Mouse (Mus musculus) liver, adult 2 months (tissue): ENCODE data around the gene Nfia. TPM values are rescaled to one million over a fixed set of nuclear protein-coding genes. Genes with fewer than 3 reads are reported as not detected.

ENCODE experiments used
- DNase-seq: peaks from one replicate; pipeline ENCODE4 v3.0.0-alpha.2; 2011; ENCODE audit warnings: low read depth, low spot score; ENCODE audit errors: extremely low read depth
- H3K27ac ChIP-seq: fragments of 200-500 bp; replicated peaks from 2 replicates; pipeline ENCODE4 v1.5.1; 2012; ENCODE audit warnings: low read depth, mild to moderate bottlenecking, control low read depth, inconsistent platforms, low read length; ENCODE audit not compliant: insufficient read depth
- H3K27me3 ChIP-seq: fragments of 200-500 bp; 2 replicates; pipeline ENCODE4 v1.6.1; 2012; ENCODE audit warnings: mild to moderate bottlenecking, moderate library complexity, low read length, inconsistent platforms; ENCODE audit not compliant: control insufficient read depth, insufficient read depth
- H3K36me3 ChIP-seq: fragments of 200-500 bp; 2 replicates; pipeline ENCODE4 v1.6.1; 2012; ENCODE audit warnings: low read length, inconsistent platforms; ENCODE audit not compliant: control insufficient read depth, insufficient read depth
- H3K4me1 ChIP-seq: fragments of 200-500 bp; 2 replicates; pipeline ENCODE4 v1.6.1; 2011; ENCODE audit warnings: low read length; ENCODE audit not compliant: control insufficient read depth, insufficient read depth
- H3K4me3 ChIP-seq: fragments of 200-500 bp; 2 replicates; pipeline ENCODE4 v1.5.1; 2011; ENCODE audit warnings: low read depth, mild to moderate bottlenecking, control low read depth, low read length, moderate library complexity; ENCODE audit not compliant: insufficient read depth
- H3K79me2 ChIP-seq: fragments of 200-500 bp; 2 replicates; pipeline ENCODE4 v1.6.1; 2012; ENCODE audit warnings: inconsistent platforms, mild to moderate bottlenecking, low read length, moderate library complexity; ENCODE audit not compliant: control insufficient read depth, insufficient read depth
- H3K9ac ChIP-seq: fragments of 200-500 bp; 2 replicates; pipeline ENCODE4 v1.6.1; 2012; ENCODE audit warnings: low read depth, mild to moderate bottlenecking, control low read depth, inconsistent platforms, low read length
- CTCF ChIP-seq: fragments of 200-500 bp; IDR thresholded peaks from 2 replicates; pipeline ENCODE4 v1.5.1; 2011; ENCODE audit warnings: low read depth, low read length, control low read depth
- POLR2A ChIP-seq: fragments of 200-500 bp; IDR thresholded peaks from 2 replicates; pipeline ENCODE4 v1.6.1; 2011; ENCODE audit warnings: low read length, control low read depth; ENCODE audit not compliant: insufficient read depth; ENCODE audit errors: extremely low read depth
- WGBS: fragments of 180-500 bp; shearing (Covaris S2); methylation state at CpG from one replicate; pipeline ENCODE4 v1.1.7; 2018; 5-methylcytosine and 5-hydroxymethylcytosine counted together
- polyA plus RNA-seq: library from polyadenylated mRNA; depleted of rRNA; stranded (reverse); fragments of >200 nt; gene quantifications from 2 replicates; pipeline ENCODE4 v1.2.3, GENCODE M21; 2012
- total RNA-seq: library from RNA; depleted of rRNA; stranded (reverse); fragments of >200 nt; gene quantifications from 2 replicates; pipeline ENCODE4 v1.2.3, GENCODE M21; 2014

Nfia gene
- total and polyA plus RNA-seq, 2 experiments = 12.5 to 32.2 TPM

GRCm38 (mm10) chr4:98085060-98085459 lies 312.5 kb downstream of the Nfia start:
- no peak for DNase-seq
- Histone ChIP-seq H3K9ac (no peak overlapping the region), H3K27me3 (no peaks in the 10 kb centered on the region), H3K4me1 (peaks cover 2% of the 10 kb centered on the region; the same call in 1 of the 2 replicates), H3K4me3 (no peak overlapping the region), H3K36me3 (peaks cover 12% of the 10 kb centered on the region), H3K79me2 (no peaks in the 10 kb centered on the region), H3K27ac (no peak overlapping the region)
- 95% methylated on average over 6 of the region's 6 CpGs for WGBS
- TF ChIP-seq CTCF = no peak
- no peak for TF ChIP-seq POLR2A

GRCm38 (mm10) chr4:98086976-98087375 lies 314.4 kb downstream of the Nfia start:
- H3K36me3 ChIP-seq = peaks cover 10% of the 10 kb centered on the region
- H3K4me3 ChIP-seq = no peak overlapping the region
- no peak overlapping the region for H3K27ac ChIP-seq
- TF ChIP-seq POLR2A (no peak), CTCF (no peak)
- H3K79me2 ChIP-seq = no peaks in the 10 kb centered on the region
- no peak overlapping the region for H3K9ac ChIP-seq
- no peak for DNase-seq
- H3K4me1 ChIP-seq = peaks cover 4% of the 10 kb centered on the region; the same call in 1 of the 2 replicates
- 73% methylated on average over 4 of the region's 4 CpGs for WGBS
- no peaks in the 10 kb centered on the region for H3K27me3 ChIP-seq

- TF ChIP-seq CTCF (no peak), POLR2A (no peak)
- Histone ChIP-seq H3K27me3 (no peaks in the 10 kb centered on the region), H3K4me3 (no peak overlapping the region), H3K79me2 (no peaks in the 10 kb centered on the region), H3K27ac (0 out of 2 replicates have a peak overlapping the region, but pooled peaks have one; percentile 16), H3K9ac (no peak overlapping the region), H3K4me1 (peaks cover 4% of the 10 kb centered on the region; the same call in 1 of the 2 replicates), H3K36me3 (no peaks in the 10 kb centered on the region; the same call in 1 of the 2 replicates)
- DNase-seq = no peak
- 68% methylated on average over 6 of the region's 6 CpGs for WGBS
Observed at GRCm38 (mm10) chr4:98089985-98090384, 317.5 kb downstream of the Nfia start.

- no peaks in the 10 kb centered on the region for H3K79me2 ChIP-seq
- WGBS = 67% methylated on average over 3 of the region's 3 CpGs
Observed at GRCm38 (mm10) chr4:98090586-98090985, 318.1 kb downstream of the Nfia start.

GRCm38 (mm10) chr4:98091368-98091827 lies 318.9 kb downstream of the Nfia start:
- no peak overlapping the region for H3K4me3 ChIP-seq
- no peak overlapping the region for H3K9ac ChIP-seq
- 53% methylated on average over 4 of the region's 4 CpGs for WGBS
- peak; percentile 36 for DNase-seq
- H3K27ac ChIP-seq = peak overlapping the region; percentile 69
- H3K4me1 ChIP-seq = peaks cover 4% of the 10 kb centered on the region; the same call in 1 of the 2 replicates
- H3K79me2 ChIP-seq = no peaks in the 10 kb centered on the region
- H3K27me3 ChIP-seq = no peaks in the 10 kb centered on the region
- H3K36me3 ChIP-seq = no peaks in the 10 kb centered on the region; the same call in 1 of the 2 replicates
- TF ChIP-seq CTCF (no peak), POLR2A (no peak)

More at GRCm38 (mm10) chr4:98090586-98090985, 318.1 kb downstream of the Nfia start:
- H3K27ac ChIP-seq = 0 out of 2 replicates have a peak overlapping the region, but pooled peaks have one; percentile 23
- H3K27me3 ChIP-seq = no peaks in the 10 kb centered on the region
- peaks cover 4% of the 10 kb centered on the region; the same call in 1 of the 2 replicates for H3K4me1 ChIP-seq
- no peak overlapping the region for H3K9ac ChIP-seq
- DNase-seq = no peak
- no peak for TF ChIP-seq POLR2A
- no peak for TF ChIP-seq CTCF
- no peaks in the 10 kb centered on the region; the same call in 1 of the 2 replicates for H3K36me3 ChIP-seq
- H3K4me3 ChIP-seq = no peak overlapping the region

- Histone ChIP-seq H3K9ac (no peak overlapping the region), H3K36me3 (no peaks in the 10 kb centered on the region), H3K79me2 (no peaks in the 10 kb centered on the region), H3K27ac (peak overlapping the region; percentile 69), H3K4me1 (peaks cover 4% of the 10 kb centered on the region; the same call in 1 of the 2 replicates), H3K27me3 (no peaks in the 10 kb centered on the region), H3K4me3 (no peak overlapping the region)
- TF ChIP-seq POLR2A = no peak
- TF ChIP-seq CTCF = no peak
- DNase-seq = no peak
- 76% methylated on average over 5 of the region's 5 CpGs for WGBS
Observed at GRCm38 (mm10) chr4:98091901-98092472, 319.5 kb downstream of the Nfia start.
